Mouse (Mus musculus): ENCODE data around the gene Eif5a2.

DNA sequence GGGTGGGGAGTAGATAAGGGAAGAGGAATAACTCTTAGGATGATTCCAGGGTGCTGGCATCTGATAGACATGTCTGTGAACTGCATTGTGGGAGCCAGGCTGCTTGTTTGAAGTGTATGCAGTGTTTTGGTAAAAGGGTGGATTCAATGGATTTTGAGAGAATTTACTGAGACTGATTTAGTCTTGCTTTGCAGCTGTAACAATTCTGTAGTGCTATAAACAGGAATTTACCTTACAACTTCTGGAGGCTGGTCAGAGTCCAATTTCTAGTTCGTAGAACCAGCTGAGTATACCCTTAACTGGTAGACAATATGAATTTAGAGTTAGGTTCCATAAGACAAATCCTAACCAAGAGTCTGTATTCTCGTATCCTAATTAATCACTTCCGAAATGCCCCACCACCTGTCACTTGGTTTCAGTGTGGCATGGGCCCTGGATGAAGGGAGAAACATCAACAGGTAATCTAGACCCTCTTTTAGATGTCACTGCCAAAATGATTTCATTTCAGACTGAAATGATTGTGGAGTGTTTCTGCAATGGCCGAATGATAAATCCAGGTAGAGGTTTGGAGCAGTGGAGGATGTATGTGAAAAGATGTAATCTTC, 27.1 kb downstream of the Eif5a2 start:
- TF ChIP-seq POLR2A (IDR thresholded peaks at IDR 0.05; ENCODE audit: insufficient read length, low read depth) = no peak
- TF ChIP-seq MYOG (IDR thresholded peaks at IDR 0.05; ENCODE audit: control insufficient read depth in 1 of 3, insufficient read depth in 1 of 3, insufficient read length in 2 of 3, low read depth in 2 of 3) = no peak

All from myocyte (in vitro differentiated cells).